Mouse (Mus musculus) forebrain, embryonic 12.5 days (tissue): ENCODE measurements around the gene Churc1. TPM values are rescaled to one million over a fixed set of nuclear protein-coding genes. Genes with fewer than 3 reads are reported as not detected.
A peak's percentile ranks its signal among the peaks of the same experiment; 100 is the strongest.
"Not testable (repeated sequence)": the region's sequence is repeated elsewhere in the genome, so short reads cannot be mapped to it uniquely, and the experiment has no call there.

Experiments used
- ATAC-seq: fragments of 200-750 bp; cut with Nextera tagmentation; 2 replicates; pipeline ENCODE4 v1.8.0; 2017; ENCODE audit warnings: moderate TSS enrichment; ENCODE audit not compliant: low FRiP score
- H3K27ac ChIP-seq: fragments of 300-500 bp; sonication (generic); 2 replicates; pipeline ENCODE4 v1.5.1; 2016; ENCODE audit warnings: mild to moderate bottlenecking
- H3K27me3 ChIP-seq: fragments of 300-500 bp; sonication (generic); 2 replicates; pipeline ENCODE4 v1.6.1; 2016; ENCODE audit warnings: mild to moderate bottlenecking
- H3K36me3 ChIP-seq: fragments of 300-500 bp; sonication (generic); replicated peaks from 2 replicates; pipeline ENCODE4 v1.6.1; 2016; ENCODE audit warnings: mild to moderate bottlenecking
- H3K4me1 ChIP-seq: fragments of 300-500 bp; sonication (generic); 2 replicates; pipeline ENCODE4 v1.6.1; 2016
- H3K4me2 ChIP-seq: fragments of 300-500 bp; sonication (generic); 2 replicates; pipeline ENCODE4 v1.6.1; 2016; ENCODE audit warnings: mild to moderate bottlenecking, moderate library complexity
- H3K4me3 ChIP-seq: fragments of 300-500 bp; sonication (generic); replicated peaks from 2 replicates; pipeline ENCODE4 v1.5.1; 2016; ENCODE audit warnings: mild to moderate bottlenecking
- H3K9ac ChIP-seq: fragments of 300-500 bp; sonication (generic); 2 replicates; pipeline ENCODE4 v1.6.1; 2016; ENCODE audit warnings: mild to moderate bottlenecking
- H3K9me3 ChIP-seq: fragments of 300-500 bp; sonication (generic); 2 replicates; pipeline ENCODE4 v1.6.1; 2016
- WGBS: fragments of 180-500 bp; shearing (Covaris S2); methylation state at CpG from one replicate; pipeline ENCODE4 v1.1.7; 2016; 5-methylcytosine and 5-hydroxymethylcytosine counted together
- polyA plus RNA-seq: library from polyadenylated mRNA; unstranded; fragments of >200 nt; fragmentation: Nextera tagmentation; extraction: Ambion mirVana; gene quantifications from 2 replicates; pipeline ENCODE4 v1.2.1, GENCODE M21; 2016

The Churc1 gene
- polyA plus RNA-seq, 1 experiment from 2014 or later = 79.0 TPM

DNA sequence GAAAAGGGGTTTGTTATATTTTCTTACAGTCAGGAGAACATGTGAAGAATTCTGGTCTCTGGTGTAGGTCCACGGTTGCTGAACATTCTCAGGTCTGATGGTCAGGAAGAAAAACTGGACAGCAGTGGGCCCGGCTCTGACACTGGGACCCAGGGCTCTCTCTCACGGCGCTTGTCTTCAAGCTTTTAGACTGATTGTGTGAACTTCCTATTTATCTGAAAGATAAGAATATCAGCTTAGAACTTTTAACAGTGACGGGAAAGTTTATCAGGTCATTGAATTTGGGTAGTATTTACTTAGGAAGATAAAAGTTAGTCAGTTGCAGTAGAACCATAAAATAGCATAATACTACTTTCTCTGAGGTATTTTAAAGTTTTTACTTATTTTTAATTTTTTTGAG, 11.6 kb downstream of the Churc1 start:
- H3K27ac ChIP-seq = no peak overlapping the region
- no peaks in the 10 kb centered on the region; the same call in 1 of the 2 replicates for H3K36me3 ChIP-seq
- no peak overlapping the region for H3K4me3 ChIP-seq
- H3K4me1 ChIP-seq = 0 out of 2 replicates have a peak, but pooled peaks cover 7% of the 10 kb centered on the region
- H3K9me3 ChIP-seq = no peaks in the 10 kb centered on the region
- ATAC-seq = no peak
- no peak overlapping the region for H3K4me2 ChIP-seq
- H3K27me3 ChIP-seq = no peaks in the 10 kb centered on the region
- no peak overlapping the region for H3K9ac ChIP-seq
- WGBS = 93% methylated on average over 5 of the region's 5 CpGs

GRCm38 (mm10) chr12:76777845-76778244, 12.5 kb downstream of the Churc1 start:
- Histone ChIP-seq H3K36me3 (no peaks in the 10 kb centered on the region; the same call in 1 of the 2 replicates), H3K27me3 (no peaks in the 10 kb centered on the region), H3K9ac (no peak overlapping the region), H3K27ac (no peak overlapping the region), H3K4me3 (no peak overlapping the region), H3K9me3 (no peaks in the 10 kb centered on the region), H3K4me2 (no peak overlapping the region), H3K4me1 (0 out of 2 replicates have a peak, but pooled peaks cover 7% of the 10 kb centered on the region)
- ATAC-seq = no peak

DNA sequence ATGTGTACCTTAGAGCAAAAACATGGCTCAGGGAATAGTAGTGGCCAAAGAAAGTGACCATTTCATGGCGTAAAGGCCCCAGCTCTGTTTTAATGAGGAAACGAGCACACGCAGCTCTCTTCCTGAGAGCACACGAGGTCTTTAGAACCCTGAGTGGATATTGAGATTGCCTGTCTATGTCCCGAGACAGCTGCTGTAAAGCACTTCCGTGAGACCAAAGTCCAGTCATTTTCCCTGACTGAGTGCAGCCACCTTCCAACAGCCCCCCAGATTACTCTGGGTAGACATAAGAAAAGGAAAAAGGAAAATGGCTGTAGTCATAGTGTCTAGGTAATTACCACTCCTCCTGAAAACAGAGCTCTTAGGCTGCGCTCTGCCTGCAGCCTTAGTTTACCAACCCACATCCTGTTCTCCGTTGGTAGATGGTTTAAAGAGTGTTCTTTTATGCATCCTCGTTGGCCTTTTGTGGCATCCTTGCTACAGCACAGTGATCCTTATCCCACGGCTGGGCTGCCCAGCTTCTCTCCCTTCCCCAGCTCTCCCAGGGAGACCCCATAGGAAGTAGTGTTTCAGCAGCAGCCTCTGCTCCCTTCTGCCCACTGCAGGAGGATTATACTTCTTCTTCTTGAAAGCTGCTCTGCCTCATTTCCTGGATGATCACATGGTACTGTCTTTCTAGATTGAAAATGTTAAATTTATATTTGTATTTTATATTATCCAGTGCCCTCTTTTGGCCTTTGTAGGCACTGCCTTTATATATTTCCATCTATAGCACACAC, 13.2 kb downstream of the Churc1 start:
- Histone ChIP-seq H3K4me3 (no peak overlapping the region), H3K9ac (no peak overlapping the region), H3K36me3 (no peaks in the 10 kb centered on the region; the same call in 1 of the 2 replicates), H3K27me3 (no peaks in the 10 kb centered on the region), H3K9me3 (no peaks in the 10 kb centered on the region), H3K27ac (no peak overlapping the region), H3K4me1 (0 out of 2 replicates have a peak, but pooled peaks cover 7% of the 10 kb centered on the region), H3K4me2 (no peak overlapping the region)
- ATAC-seq = no peak
- WGBS = 87% methylated on average over 10 of the region's 10 CpGs

GRCm38 (mm10) chr12:76779951-76780350, 14.6 kb downstream of the Churc1 start:
- H3K4me3 ChIP-seq = no peak overlapping the region
- no peak for ATAC-seq
- 81% methylated on average over 5 of the region's 5 CpGs for WGBS
- H3K36me3 ChIP-seq = no peaks in the 10 kb centered on the region; the same call in 1 of the 2 replicates
- 0 out of 2 replicates have a peak, but pooled peaks cover 11% of the 10 kb centered on the region for H3K4me1 ChIP-seq
- H3K27me3 ChIP-seq = no peaks in the 10 kb centered on the region
- H3K4me2 ChIP-seq = no peak overlapping the region
- no peak overlapping the region for H3K9ac ChIP-seq
- no peaks in the 10 kb centered on the region for H3K9me3 ChIP-seq
- no peak overlapping the region for H3K27ac ChIP-seq

DNA sequence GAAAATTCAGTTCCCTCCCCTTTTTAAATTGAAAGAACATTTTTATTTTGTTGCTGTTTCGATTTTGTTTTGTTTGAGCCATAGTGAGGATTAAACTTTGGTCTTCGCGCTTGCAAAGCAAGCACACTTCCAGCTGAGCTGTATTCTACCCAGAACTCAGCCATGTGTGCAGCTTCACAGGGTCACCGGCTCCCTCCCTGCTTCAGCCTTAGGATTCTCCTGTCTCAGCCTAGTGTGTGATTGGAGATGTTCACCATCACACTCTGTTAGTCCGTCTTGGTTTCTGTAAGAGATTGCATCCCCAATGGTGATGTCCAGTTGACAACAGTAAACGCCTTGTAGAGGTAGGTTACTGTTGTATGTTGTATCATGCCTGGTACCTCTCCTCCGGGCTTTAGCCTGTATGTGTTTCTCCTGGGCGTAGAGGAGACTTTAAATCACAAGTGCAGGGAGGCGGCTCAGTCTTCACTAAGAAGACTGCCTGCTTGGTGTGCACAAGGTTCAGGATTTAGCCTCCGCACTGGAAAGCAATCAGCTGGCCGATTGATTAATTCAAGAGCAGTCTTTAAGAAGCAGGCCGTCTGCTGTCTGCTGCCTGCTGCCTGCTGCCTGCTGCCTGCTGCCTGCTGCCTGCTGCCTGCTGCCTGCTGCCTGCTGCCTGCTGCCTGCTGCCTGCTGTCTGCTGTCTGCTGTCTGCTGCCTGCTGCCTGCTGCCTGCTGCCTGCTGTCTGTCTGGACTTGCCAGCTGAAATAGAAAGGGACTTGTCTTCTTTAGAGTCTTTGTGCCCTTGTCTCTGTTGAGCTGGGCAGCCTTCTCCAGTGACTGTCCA, 15.5 kb downstream of the Churc1 start:
- Histone ChIP-seq H3K9me3 (no peaks in the 10 kb centered on the region), H3K27ac (peak overlapping the region; percentile 65)
- 67% methylated on average over 12 of the region's 12 CpGs for WGBS

GRCm38 (mm10) chr12:76784056-76784619, 18.8 kb downstream of the Churc1 start:
- H3K9me3 ChIP-seq = no peaks in the 10 kb centered on the region
- 78% methylated on average over 10 of the region's 10 CpGs for WGBS
- no peaks in the 10 kb centered on the region for H3K36me3 ChIP-seq
- H3K4me2 ChIP-seq = no peak overlapping the region
- no peak for ATAC-seq
- H3K27me3 ChIP-seq = no peaks in the 10 kb centered on the region
- no peak overlapping the region for H3K27ac ChIP-seq
- no peak overlapping the region for H3K4me3 ChIP-seq
- no peak overlapping the region for H3K9ac ChIP-seq
- 0 out of 2 replicates have a peak, but pooled peaks cover 11% of the 10 kb centered on the region for H3K4me1 ChIP-seq

More for the DNA sequence above, 15.5 kb downstream of the Churc1 start:
- Histone ChIP-seq H3K27me3 (no peaks in the 10 kb centered on the region), H3K4me2 (no peak overlapping the region), H3K36me3 (no peaks in the 10 kb centered on the region; the same call in 1 of the 2 replicates), H3K4me3 (no peak overlapping the region), H3K4me1 (0 out of 2 replicates have a peak, but pooled peaks cover 11% of the 10 kb centered on the region), H3K9ac (no peak overlapping the region)
- ATAC-seq = no peak

- Histone ChIP-seq H3K4me3 (no peak overlapping the region), H3K4me2 (no peak overlapping the region), H3K27ac (no peak overlapping the region), H3K9me3 (no peaks in the 10 kb centered on the region), H3K36me3 (no peaks in the 10 kb centered on the region), H3K27me3 (no peaks in the 10 kb centered on the region), H3K4me1 (no peaks in the 10 kb centered on the region), H3K9ac (no peak overlapping the region)
- WGBS = 66% methylated on average over 8 of the region's 8 CpGs
- no peak for ATAC-seq
These were observed 25.2 kb downstream of the Churc1 start for GRCm38 (mm10) chr12:76790446-76791084.

GRCm38 (mm10) chr12:76792540-76792939, 27.2 kb downstream of the Churc1 start:
- H3K27me3 ChIP-seq, H3K9me3 ChIP-seq, H3K4me1 ChIP-seq, H3K27ac ChIP-seq, ATAC-seq, H3K36me3 ChIP-seq, H3K4me3 ChIP-seq, H3K4me2 ChIP-seq, H3K9ac ChIP-seq: not testable (repeated sequence)
- WGBS = 62% methylated on average over 14 of the region's 14 CpGs

DNA sequence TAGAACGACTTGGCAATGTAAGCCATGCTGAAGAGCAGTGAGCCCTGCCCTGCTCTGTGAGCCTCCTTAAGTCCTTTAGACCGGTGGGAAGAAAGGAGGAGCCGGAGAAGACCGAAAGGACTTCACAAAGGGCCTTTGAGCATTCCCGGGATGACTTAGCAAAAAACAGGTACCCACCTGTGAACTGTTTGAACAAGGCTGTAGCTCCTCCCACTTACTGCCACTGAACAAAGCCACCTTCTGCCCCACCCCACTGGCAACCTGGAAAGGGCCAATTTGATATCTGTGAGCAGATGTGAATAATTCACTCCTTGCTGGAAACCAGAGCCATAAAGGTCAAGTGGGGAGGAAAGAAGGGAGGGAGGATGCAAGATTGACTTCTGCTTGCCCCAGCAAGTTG, 30.0 kb downstream of the Churc1 start, which contains the start of gene Gpx2:
Gpx2 (minus strand) TSS at position 205 of the 400 bp plus-strand sequence.
- Histone ChIP-seq H3K4me2 (no peak within 1 kb of the TSS), H3K36me3 (no peaks in the 10 kb centered on the region), H3K4me1 (peaks cover 3% of the 10 kb centered on the region; the same call in 1 of the 2 replicates), H3K9ac (no peak within 1 kb of the TSS), H3K27me3 (no peaks in the 10 kb centered on the region), H3K27ac (no peak within 1 kb of the TSS), H3K4me3 (no peak within 1 kb of the TSS), H3K9me3 (no peaks in the 10 kb centered on the region)
- 77% methylated on average over 5 of the region's 5 CpGs for WGBS
- ATAC-seq = no peak

- H3K27ac ChIP-seq = no peak overlapping the region
- H3K4me3 ChIP-seq = no peak overlapping the region
- no peaks in the 10 kb centered on the region for H3K27me3 ChIP-seq
- no peak overlapping the region for H3K4me2 ChIP-seq
- no peak for ATAC-seq
- WGBS = 87% methylated on average over 7 of the region's 7 CpGs
- H3K36me3 ChIP-seq = no peaks in the 10 kb centered on the region
- H3K9me3 ChIP-seq = no peaks in the 10 kb centered on the region
- H3K9ac ChIP-seq = no peak overlapping the region
- peaks cover 3% of the 10 kb centered on the region; the same call in 1 of the 2 replicates for H3K4me1 ChIP-seq
These were observed 31.7 kb downstream of the Churc1 start for GRCm38 (mm10) chr12:76796938-76797539.

DNA sequence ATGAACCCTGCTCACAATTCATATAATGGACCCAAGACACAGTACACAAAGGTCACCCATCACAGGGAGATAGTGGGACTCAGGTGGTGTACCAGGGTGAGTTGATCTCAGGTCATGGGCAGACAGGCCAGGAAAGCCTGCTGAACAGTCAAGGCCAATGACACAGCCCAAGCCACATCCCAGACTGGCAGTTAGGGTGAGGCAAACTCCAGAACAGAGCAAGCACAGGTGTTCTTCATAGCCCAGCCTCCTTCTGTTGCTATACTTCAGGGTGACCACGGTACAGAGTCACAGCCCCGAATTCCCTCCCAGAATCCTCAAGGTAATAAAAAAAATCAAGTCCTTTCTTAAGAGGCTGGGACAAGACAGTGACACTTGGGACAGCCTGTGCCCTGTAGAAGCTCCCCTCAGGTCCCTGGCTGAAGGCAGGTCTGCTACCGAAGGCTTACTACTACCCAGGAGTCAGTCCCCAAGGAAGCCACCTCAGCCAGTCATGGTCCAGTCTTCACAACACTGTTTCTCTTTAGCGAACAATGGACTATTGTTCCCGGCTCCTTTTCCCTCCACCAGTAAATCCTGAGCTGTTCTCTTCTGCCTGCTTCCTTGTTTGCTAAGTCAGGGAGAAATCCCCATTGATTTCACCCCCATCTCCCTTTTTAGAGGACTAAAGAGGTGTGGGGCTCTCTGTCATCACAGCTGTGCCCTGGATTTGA, 32.8 kb downstream of the Churc1 start:
- Histone ChIP-seq H3K4me1 (peaks cover 3% of the 10 kb centered on the region; the same call in 1 of the 2 replicates), H3K36me3 (no peaks in the 10 kb centered on the region), H3K27me3 (no peaks in the 10 kb centered on the region), H3K9ac (no peak overlapping the region), H3K9me3 (no peaks in the 10 kb centered on the region), H3K27ac (no peak overlapping the region), H3K4me2 (no peak overlapping the region), H3K4me3 (no peak overlapping the region)
- WGBS = 46% methylated on average over 5 of the region's 5 CpGs
- ATAC-seq = no peak
